Mouse (Mus musculus) midbrain, postnatal 0 days (tissue): ENCODE measurements at regions not wholly inside any gene's neighbourhood (a gene's known extent, or its start where the extent isn't known, plus 50 kb on each side); places are given as distances from the start of the nearest gene placed in this dataset.
"Not testable (repeated sequence)": the region's sequence is repeated elsewhere in the genome, so short reads cannot be mapped to it uniquely, and the experiment has no call there.

Experiments used
- ATAC-seq: fragments of 200-750 bp; cut with Nextera tagmentation; 2 replicates; pipeline ENCODE4 v1.8.0; 2017; ENCODE audit warnings: moderate number of reproducible peaks, mild to moderate bottlenecking, moderate TSS enrichment, moderate library complexity; ENCODE audit not compliant: low FRiP score
- DNase-seq: peaks from one replicate; pipeline ENCODE4 v3.0.0-alpha.2; 2015; ENCODE audit warnings: low spot score
- H3K27ac ChIP-seq: fragments of 300-500 bp; sonication (generic); 2 replicates; pipeline ENCODE4 v1.5.1; 2014; ENCODE audit warnings: low read depth, mild to moderate bottlenecking, low read length, mixed read lengths
- H3K27me3 ChIP-seq: fragments of 300-500 bp; sonication (generic); 2 replicates; pipeline ENCODE4 v1.6.1; 2014; ENCODE audit warnings: low read length, control low read depth, mixed read lengths; ENCODE audit not compliant: insufficient read depth
- H3K36me3 ChIP-seq: fragments of 300-500 bp; sonication (generic); 2 replicates; pipeline ENCODE4 v1.6.1; 2014; ENCODE audit warnings: low read length, control low read depth, mixed read lengths; ENCODE audit not compliant: insufficient read depth
- H3K4me1 ChIP-seq: fragments of 300-500 bp; sonication (generic); 2 replicates; pipeline ENCODE4 v1.6.1; 2014; ENCODE audit warnings: mild to moderate bottlenecking, control low read depth, antibody characterized with exemption, low read length, mixed read lengths; ENCODE audit not compliant: insufficient read depth
- H3K4me2 ChIP-seq: fragments of 300-500 bp; sonication (generic); 2 replicates; pipeline ENCODE4 v1.6.1; 2014; ENCODE audit warnings: low read depth, mild to moderate bottlenecking, low read length, mixed read lengths; ENCODE audit not compliant: poor library complexity, severe bottlenecking
- H3K4me3 ChIP-seq: fragments of 300-500 bp; sonication (generic); 2 replicates; pipeline ENCODE4 v1.5.1; 2014; ENCODE audit warnings: low read depth, mild to moderate bottlenecking, low read length, moderate library complexity
- H3K9ac ChIP-seq: fragments of 300-500 bp; sonication (generic); replicated peaks from 2 replicates; pipeline ENCODE4 v1.6.1; 2014; ENCODE audit warnings: mild to moderate bottlenecking, low read length, moderate library complexity, mixed read lengths; ENCODE audit not compliant: poor library complexity, severe bottlenecking
- H3K9me3 ChIP-seq: fragments of 300-500 bp; sonication (generic); 2 replicates; pipeline ENCODE4 v1.6.1; 2016; ENCODE audit warnings: low read length, control low read depth
- CTCF ChIP-seq: IDR thresholded peaks from 2 replicates; pipeline ENCODE4 v1.5.1; 2016; ENCODE audit warnings: antibody characterized with exemption, mild to moderate bottlenecking
- WGBS: fragments of 180-500 bp; shearing (Covaris S2); extraction: QIAGEN DNeasy Blood & Tissue Kit; methylation state at CpG from one replicate; pipeline ENCODE4 v1.1.7; 2014; 5-methylcytosine and 5-hydroxymethylcytosine counted together

DNA sequence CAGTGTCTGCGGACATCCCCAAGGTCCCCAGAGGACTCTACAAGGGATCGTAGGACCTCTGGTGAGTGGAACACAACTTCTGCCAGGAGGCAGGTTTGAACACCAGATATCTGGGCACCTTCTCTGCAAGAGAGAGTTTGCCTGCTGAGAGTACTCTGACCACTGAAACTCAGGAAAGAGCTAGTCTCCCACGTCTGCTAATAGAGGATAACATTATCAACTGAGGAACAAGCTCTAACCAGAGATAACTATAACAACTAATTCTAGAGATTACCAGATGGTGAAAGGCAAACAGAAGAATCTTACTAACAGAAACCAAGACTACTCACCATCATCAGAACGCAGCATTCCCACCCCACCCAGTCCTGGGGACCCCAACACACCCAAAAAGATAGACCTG is 415.1 kb downstream of the Sis start:
- 93% methylated on average over 4 of the region's 4 CpGs for WGBS
- H3K36me3 ChIP-seq, H3K9me3 ChIP-seq: not testable (repeated sequence)

GRCm38 (mm10) chr3:72534010-72534409 is 433.7 kb downstream of the Sis start:
- Histone ChIP-seq H3K9me3 (no peaks in the 10 kb centered on the region), H3K4me3 (no peak overlapping the region), H3K36me3 (no peaks in the 10 kb centered on the region), H3K27me3 (no peaks in the 10 kb centered on the region), H3K27ac (no peak overlapping the region), H3K4me2 (no peak overlapping the region), H3K4me1 (no peaks in the 10 kb centered on the region), H3K9ac (no peak overlapping the region)
- ATAC-seq (no peak), DNase-seq (no peak)
- 81% methylated on average over 4 of the region's 4 CpGs for WGBS
- TF ChIP-seq CTCF = no peak

More for the DNA sequence above, 415.1 kb downstream of the Sis start:
- not testable (repeated sequence) for H3K9ac ChIP-seq, H3K4me1 ChIP-seq, DNase-seq, H3K4me3 ChIP-seq, H3K27ac ChIP-seq, H3K27me3 ChIP-seq, H3K4me2 ChIP-seq, ATAC-seq

- H3K9me3 ChIP-seq, H3K9ac ChIP-seq, H3K4me3 ChIP-seq, DNase-seq, ATAC-seq, H3K27me3 ChIP-seq, H3K27ac ChIP-seq, H3K4me2 ChIP-seq, H3K36me3 ChIP-seq, H3K4me1 ChIP-seq: not testable (repeated sequence)
- 78% methylated on average over 1 of the region's 1 CpGs for WGBS
These were observed 441.9 kb downstream of the Sis start for GRCm38 (mm10) chr3:72525771-72526170.

DNA sequence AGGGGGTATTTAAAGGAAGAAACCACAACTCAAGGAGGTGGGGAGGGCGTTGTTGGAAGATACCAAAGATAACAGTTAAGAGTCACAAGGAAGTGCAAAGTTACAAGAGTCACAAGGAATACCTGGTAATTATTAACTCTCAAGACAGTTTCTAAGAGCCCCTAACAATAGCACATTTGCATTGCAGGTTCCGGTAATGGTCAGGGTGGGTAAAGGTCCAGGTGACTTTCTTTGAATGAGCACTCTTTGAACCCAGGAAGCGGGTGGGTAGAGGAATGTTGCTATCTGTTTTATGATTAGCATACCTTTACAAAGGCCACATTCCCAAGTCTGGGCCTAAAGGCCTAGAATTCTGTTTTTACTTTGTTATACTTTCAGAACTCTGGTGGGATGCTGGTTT is 449.8 kb downstream of the Sis start:
- H3K36me3 ChIP-seq, H3K9ac ChIP-seq, H3K9me3 ChIP-seq, H3K27ac ChIP-seq, DNase-seq, H3K4me3 ChIP-seq, H3K27me3 ChIP-seq, H3K4me2 ChIP-seq, ATAC-seq, H3K4me1 ChIP-seq: not testable (repeated sequence)
- WGBS = 94% methylated on average over 3 of the region's 3 CpGs

DNA sequence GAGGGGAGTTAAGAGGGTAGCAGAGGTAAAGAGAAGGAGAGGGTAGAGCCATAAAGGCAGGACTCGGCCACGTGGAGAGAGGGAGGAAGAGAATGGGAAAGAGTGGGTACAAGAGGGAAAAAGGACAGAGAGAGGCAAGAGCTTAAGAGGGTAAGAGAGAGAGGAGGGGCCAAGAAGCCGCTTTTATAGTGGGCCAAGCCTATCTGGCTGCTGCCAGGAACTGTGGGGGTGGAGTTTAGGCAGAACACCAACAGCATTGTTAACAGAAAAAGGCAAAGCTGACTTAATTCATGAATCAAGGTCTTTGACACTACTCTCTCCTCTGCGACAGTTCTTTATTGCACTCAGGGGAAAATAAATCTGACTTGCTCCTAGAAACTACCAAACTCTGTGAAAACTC is 463.4 kb downstream of the Sis start:
- Histone ChIP-seq H3K27ac (no peak overlapping the region), H3K4me3 (no peak overlapping the region), H3K4me2 (no peak overlapping the region), H3K9me3 (no peaks in the 10 kb centered on the region), H3K36me3 (no peaks in the 10 kb centered on the region), H3K9ac (no peak overlapping the region), H3K4me1 (no peaks in the 10 kb centered on the region), H3K27me3 (no peaks in the 10 kb centered on the region)
- 59% methylated on average over 4 of the region's 4 CpGs for WGBS
- no peak for TF ChIP-seq CTCF
- ATAC-seq (no peak), DNase-seq (peak; percentile 2)

- Histone ChIP-seq H3K4me1 (no peaks in the 10 kb centered on the region), H3K27me3 (no peaks in the 10 kb centered on the region), H3K9ac (no peak overlapping the region), H3K27ac (no peak overlapping the region), H3K36me3 (no peaks in the 10 kb centered on the region), H3K4me2 (no peak overlapping the region), H3K9me3 (no peaks in the 10 kb centered on the region), H3K4me3 (no peak overlapping the region)
- no peak for DNase-seq
- WGBS = 81% methylated on average over 2 of the region's 2 CpGs
- no peak for TF ChIP-seq CTCF
- no peak for ATAC-seq
These were observed 465.9 kb downstream of the Sis start for GRCm38 (mm10) chr3:72501754-72502153.

- H3K4me3 ChIP-seq = no peak overlapping the region
- no peaks in the 10 kb centered on the region for H3K9me3 ChIP-seq
- H3K27ac ChIP-seq = no peak overlapping the region
- WGBS = 41% methylated on average over 1 of the region's 1 CpGs
- no peaks in the 10 kb centered on the region for H3K36me3 ChIP-seq
- H3K4me2 ChIP-seq = no peak overlapping the region
- TF ChIP-seq CTCF = no peak
- no peak overlapping the region for H3K9ac ChIP-seq
- peak; percentile 39 for DNase-seq
- no peaks in the 10 kb centered on the region for H3K4me1 ChIP-seq
- no peak for ATAC-seq
- no peaks in the 10 kb centered on the region for H3K27me3 ChIP-seq
These were observed 512.3 kb downstream of the Sis start for GRCm38 (mm10) chr3:72455326-72455725.
